Mouse (Mus musculus) intestine, embryonic 15.5 days (tissue): Measurements from ENCODE around the gene Kmt2c. TPM values are rescaled to one million over a fixed set of nuclear protein-coding genes. Genes with fewer than 3 reads are reported as not detected.
A peak's percentile ranks its signal among the peaks of the same experiment; 100 is the strongest.
"Not testable (repeated sequence)": the region's sequence is repeated elsewhere in the genome, so short reads cannot be mapped to it uniquely, and the experiment has no call there.

Experiments
- ATAC-seq: fragments of 200-750 bp; cut with Nextera tagmentation; 2 replicates; pipeline ENCODE4 v1.8.0; 2017; ENCODE audit warnings: moderate TSS enrichment, moderate library complexity
- H3K27ac ChIP-seq: fragments of 300-500 bp; sonication (generic); 2 replicates; pipeline ENCODE4 v1.5.1; 2015; ENCODE audit warnings: mild to moderate bottlenecking, inconsistent platforms
- H3K27me3 ChIP-seq: fragments of 300-500 bp; sonication (generic); replicated peaks from 2 replicates; pipeline ENCODE4 v1.6.1; 2015; ENCODE audit warnings: inconsistent platforms
- H3K36me3 ChIP-seq: fragments of 300-500 bp; sonication (generic); 2 replicates; pipeline ENCODE4 v1.6.1; 2015; ENCODE audit warnings: inconsistent platforms
- H3K4me1 ChIP-seq: fragments of 300-500 bp; sonication (generic); replicated peaks from 2 replicates; pipeline ENCODE4 v1.6.1; 2015; ENCODE audit warnings: inconsistent platforms
- H3K4me2 ChIP-seq: fragments of 300-500 bp; sonication (generic); replicated peaks from 2 replicates; pipeline ENCODE4 v1.6.1; 2015; ENCODE audit warnings: mild to moderate bottlenecking, inconsistent platforms
- H3K4me3 ChIP-seq: fragments of 300-500 bp; sonication (generic); replicated peaks from 2 replicates; pipeline ENCODE4 v1.5.1; 2015; ENCODE audit warnings: inconsistent platforms
- H3K9ac ChIP-seq: fragments of 300-500 bp; sonication (generic); 2 replicates; pipeline ENCODE4 v1.6.1; 2015; ENCODE audit warnings: inconsistent platforms
- H3K9me3 ChIP-seq: fragments of 300-500 bp; sonication (generic); 2 replicates; pipeline ENCODE4 v1.6.1; 2016; ENCODE audit warnings: inconsistent platforms
- WGBS: fragments of 180-500 bp; shearing (Covaris S2); methylation state at CpG from one replicate; pipeline ENCODE4 v1.1.7; 2015; 5-methylcytosine and 5-hydroxymethylcytosine counted together
- polyA plus RNA-seq: library from polyadenylated mRNA; unstranded; fragments of >200 nt; fragmentation: Nextera tagmentation; extraction: Ambion mirVana; gene quantifications from 2 replicates; pipeline ENCODE4 v1.2.1, GENCODE M21; 2015

The Kmt2c gene
- polyA plus RNA-seq, 1 experiment from 2014 or later = 11.5 TPM

- Histone ChIP-seq H3K4me1 (peaks cover 3% of the 10 kb centered on the region; the same call in 1 of the 2 replicates), H3K27me3 (no peaks in the 10 kb centered on the region), H3K36me3 (no peaks in the 10 kb centered on the region), H3K9me3 (no peaks in the 10 kb centered on the region), H3K4me2 (peak overlapping the region; percentile 81), H3K27ac (peak overlapping the region; percentile 100), H3K4me3 (peak overlapping the region; percentile 96), H3K9ac (peak overlapping the region; percentile 80)
- ATAC-seq = peak; percentile 88
- WGBS = under 1% methylated on average over 79 of the region's 90 CpGs
Measured at GRCm38 (mm10) chr5:25499423-25500398, 1.1 kb upstream of the Kmt2c start.

- peak overlapping the region; percentile 100 for H3K27ac ChIP-seq
- H3K4me3 ChIP-seq = peak overlapping the region; percentile 96
- peak; percentile 86 for ATAC-seq
- no peaks in the 10 kb centered on the region for H3K36me3 ChIP-seq
- H3K9ac ChIP-seq = peak overlapping the region; percentile 80
- H3K9me3 ChIP-seq = no peaks in the 10 kb centered on the region
- H3K4me2 ChIP-seq = peak overlapping the region; percentile 81
- no peaks in the 10 kb centered on the region for H3K27me3 ChIP-seq
- WGBS = under 1% methylated on average over 66 of the region's 87 CpGs
- H3K4me1 ChIP-seq = peaks cover 3% of the 10 kb centered on the region; the same call in 1 of the 2 replicates
Measured at GRCm38 (mm10) chr5:25498821-25499422, 339 bp upstream of the Kmt2c start.

- ATAC-seq = peak; percentile 29
- Histone ChIP-seq H3K27ac (peak overlapping the region; percentile 98), H3K4me2 (peak overlapping the region; percentile 69), H3K36me3 (no peaks in the 10 kb centered on the region), H3K9ac (peak overlapping the region; percentile 93), H3K27me3 (no peaks in the 10 kb centered on the region), H3K9me3 (no peaks in the 10 kb centered on the region), H3K4me3 (peak overlapping the region; percentile 96), H3K4me1 (peaks cover 3% of the 10 kb centered on the region; the same call in 1 of the 2 replicates)
- under 1% methylated on average over 78 of the region's 78 CpGs for WGBS
Measured at GRCm38 (mm10) chr5:25497720-25498345, 750 bp downstream of the Kmt2c start.

- ATAC-seq = no peak
Measured at GRCm38 (mm10) chr5:25497369-25497719, 1.2 kb downstream of the Kmt2c start.

GRCm38 (mm10) chr5:25496652-25497051 is 1.9 kb downstream of the Kmt2c start:
- peak overlapping the region; percentile 93; the same call in 1 of the 2 replicates for H3K9ac ChIP-seq
- peaks cover 3% of the 10 kb centered on the region; the same call in 1 of the 2 replicates for H3K4me1 ChIP-seq

More at GRCm38 (mm10) chr5:25497369-25497719, 1.2 kb downstream of the Kmt2c start:
- Histone ChIP-seq H3K9me3 (no peaks in the 10 kb centered on the region), H3K27me3 (no peaks in the 10 kb centered on the region), H3K27ac (peak overlapping the region; percentile 98; the same call in 1 of the 2 replicates), H3K9ac (peak overlapping the region; percentile 93), H3K4me1 (peaks cover 3% of the 10 kb centered on the region; the same call in 1 of the 2 replicates), H3K4me3 (peak overlapping the region; percentile 96), H3K4me2 (peak overlapping the region; percentile 69), H3K36me3 (no peaks in the 10 kb centered on the region)
- WGBS = 2% methylated on average over 10 of the region's 10 CpGs

GRCm38 (mm10) chr5:25478863-25479262 is 19.7 kb downstream of the Kmt2c start:
- H3K27ac ChIP-seq = no peak overlapping the region
- no peak overlapping the region for H3K9ac ChIP-seq
- no peak for ATAC-seq
- H3K27me3 ChIP-seq = no peaks in the 10 kb centered on the region
- no peak overlapping the region for H3K4me3 ChIP-seq
- no peak overlapping the region for H3K4me2 ChIP-seq
- H3K4me1 ChIP-seq = no peaks in the 10 kb centered on the region
- no peaks in the 10 kb centered on the region for H3K9me3 ChIP-seq
- no peaks in the 10 kb centered on the region for H3K36me3 ChIP-seq

More at GRCm38 (mm10) chr5:25496652-25497051, 1.9 kb downstream of the Kmt2c start:
- WGBS = 42% methylated on average over 2 of the region's 2 CpGs
- no peaks in the 10 kb centered on the region for H3K36me3 ChIP-seq
- peak overlapping the region; percentile 69 for H3K4me2 ChIP-seq
- H3K4me3 ChIP-seq = peak overlapping the region; percentile 96
- no peak for ATAC-seq
- no peak overlapping the region for H3K27ac ChIP-seq
- H3K9me3 ChIP-seq = no peaks in the 10 kb centered on the region
- no peaks in the 10 kb centered on the region for H3K27me3 ChIP-seq

GRCm38 (mm10) chr5:25475789-25476188 is 22.8 kb downstream of the Kmt2c start:
- ATAC-seq = no peak
- no peak overlapping the region for H3K4me2 ChIP-seq
- H3K4me1 ChIP-seq = no peaks in the 10 kb centered on the region
- H3K4me3 ChIP-seq = no peak overlapping the region
- H3K27me3 ChIP-seq = no peaks in the 10 kb centered on the region
- no peaks in the 10 kb centered on the region for H3K9me3 ChIP-seq
- no peaks in the 10 kb centered on the region for H3K36me3 ChIP-seq
- no peak overlapping the region for H3K27ac ChIP-seq
- WGBS = 68% methylated on average over 2 of the region's 2 CpGs
- no peak overlapping the region for H3K9ac ChIP-seq

- Histone ChIP-seq H3K36me3 (no peaks in the 10 kb centered on the region), H3K27ac (no peak overlapping the region), H3K4me1 (no peaks in the 10 kb centered on the region), H3K27me3 (no peaks in the 10 kb centered on the region), H3K9me3 (no peaks in the 10 kb centered on the region), H3K9ac (no peak overlapping the region), H3K4me3 (peak overlapping the region; percentile 35), H3K4me2 (peak overlapping the region; percentile 52)
- peak; percentile 67 for ATAC-seq
- 2% methylated on average over 6 of the region's 6 CpGs for WGBS
Measured at GRCm38 (mm10) chr5:25472070-25472469, 26.5 kb downstream of the Kmt2c start.

- Histone ChIP-seq H3K4me3 (no peak overlapping the region), H3K9me3 (no peaks in the 10 kb centered on the region), H3K4me1 (0 out of 2 replicates have a peak, but pooled peaks cover 2% of the 10 kb centered on the region), H3K27me3 (no peaks in the 10 kb centered on the region), H3K36me3 (peaks cover 5% of the 10 kb centered on the region; the same call in 1 of the 2 replicates), H3K4me2 (no peak overlapping the region), H3K27ac (no peak overlapping the region), H3K9ac (no peak overlapping the region)
- no peak for ATAC-seq
- 90% methylated on average over 1 of the region's 1 CpGs for WGBS
Measured at GRCm38 (mm10) chr5:25461956-25462355, 36.6 kb downstream of the Kmt2c start.

- H3K27me3 ChIP-seq, H3K9ac ChIP-seq, H3K27ac ChIP-seq, H3K9me3 ChIP-seq, H3K4me2 ChIP-seq, ATAC-seq, H3K4me1 ChIP-seq, H3K36me3 ChIP-seq, H3K4me3 ChIP-seq: not testable (repeated sequence)
Measured at GRCm38 (mm10) chr5:25455432-25455831, 43.2 kb downstream of the Kmt2c start.

- 84% methylated on average over 2 of the region's 2 CpGs for WGBS
- no peaks in the 10 kb centered on the region for H3K36me3 ChIP-seq
- no peaks in the 10 kb centered on the region for H3K27me3 ChIP-seq
- H3K4me3 ChIP-seq = no peak overlapping the region
- no peaks in the 10 kb centered on the region for H3K4me1 ChIP-seq
- H3K27ac ChIP-seq = no peak overlapping the region
- no peak overlapping the region for H3K4me2 ChIP-seq
- no peaks in the 10 kb centered on the region for H3K9me3 ChIP-seq
- ATAC-seq = no peak
- H3K9ac ChIP-seq = no peak overlapping the region
Measured at GRCm38 (mm10) chr5:25452691-25453090, 45.9 kb downstream of the Kmt2c start.

GRCm38 (mm10) chr5:25437508-25437907 is 61.1 kb downstream of the Kmt2c start:
- H3K27ac ChIP-seq = no peak overlapping the region
- no peak overlapping the region for H3K9ac ChIP-seq
- no peak overlapping the region for H3K4me2 ChIP-seq
- no peaks in the 10 kb centered on the region for H3K36me3 ChIP-seq
- H3K27me3 ChIP-seq = no peaks in the 10 kb centered on the region
- H3K4me1 ChIP-seq = no peaks in the 10 kb centered on the region
- ATAC-seq = no peak
- H3K4me3 ChIP-seq = no peak overlapping the region
- no peaks in the 10 kb centered on the region for H3K9me3 ChIP-seq
- WGBS = 85% methylated on average over 1 of the region's 1 CpGs
